Mouse (Mus musculus) natural killer cell, adult 2 months (primary cell): ENCODE measurements around the gene Hibadh.
"Not testable (repeated sequence)": the region's sequence is repeated elsewhere in the genome, so short reads cannot be mapped to it uniquely, and the experiment has no call there.

Source experiments
- DNase-seq, 2 experiments: peaks; one replicate each; pipeline ENCODE4 v3.0.0; 2022; ENCODE audit warnings: low spot score in 2 of 2

The Hibadh gene

DNA sequence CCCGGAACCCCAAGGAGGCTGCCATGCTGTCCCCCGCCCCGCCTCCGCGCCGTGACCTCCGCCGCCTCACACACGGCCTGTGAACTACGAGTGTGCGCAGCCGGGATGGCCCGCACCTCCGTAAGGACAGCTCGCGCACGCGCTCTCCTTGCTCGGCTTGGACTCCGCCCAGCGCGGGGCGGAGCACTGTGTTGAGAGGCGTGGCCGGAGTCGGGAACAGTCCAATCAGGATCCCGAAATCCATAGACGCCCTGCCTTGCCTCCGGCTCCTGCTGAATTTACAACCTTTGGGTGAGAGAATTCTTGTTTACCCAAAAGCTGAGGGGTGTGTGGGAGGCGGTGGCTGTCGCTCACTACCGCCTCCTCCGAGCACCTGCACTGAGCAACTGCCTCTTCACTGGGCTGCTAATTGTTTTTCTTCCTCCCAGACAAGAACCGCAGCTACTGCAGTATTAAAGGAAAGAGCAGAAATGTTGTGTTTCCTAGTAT lies at the start of gene Hibadh:
Gene Hibadh, minus strand, starts transcription at position 166 of the 489 bp plus-strand sequence.
- DNase-seq: peak; percentile 97 to 99

DNA sequence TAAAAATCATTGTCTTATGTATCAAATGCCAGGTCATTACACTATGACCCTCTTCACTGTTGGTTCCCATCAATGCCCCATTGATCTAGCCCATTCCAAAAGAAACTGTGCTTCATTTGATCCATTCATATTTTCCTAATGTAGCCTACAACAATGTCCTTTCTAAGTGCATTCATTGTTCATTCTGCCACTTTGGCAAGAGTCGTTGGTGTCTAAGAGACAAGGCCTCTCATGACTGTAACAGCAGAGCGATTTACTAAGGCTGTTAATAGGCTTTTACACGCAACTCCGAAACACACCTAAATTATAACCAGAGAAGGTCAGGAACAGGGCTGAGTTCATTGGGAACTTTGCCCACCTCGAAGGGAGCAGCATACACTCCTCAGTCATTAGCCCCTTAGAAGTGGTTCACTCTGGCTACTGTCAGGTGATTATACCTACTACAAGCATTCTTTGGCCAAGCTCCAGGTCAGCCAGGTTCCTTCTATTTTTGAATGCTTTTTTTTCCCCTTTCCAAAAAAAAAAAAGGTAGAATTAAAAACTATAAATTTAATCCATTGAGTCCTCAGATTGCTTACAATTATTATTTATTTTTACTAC lies 46.8 kb upstream of the Hibadh start:
- no peak for DNase-seq

DNA sequence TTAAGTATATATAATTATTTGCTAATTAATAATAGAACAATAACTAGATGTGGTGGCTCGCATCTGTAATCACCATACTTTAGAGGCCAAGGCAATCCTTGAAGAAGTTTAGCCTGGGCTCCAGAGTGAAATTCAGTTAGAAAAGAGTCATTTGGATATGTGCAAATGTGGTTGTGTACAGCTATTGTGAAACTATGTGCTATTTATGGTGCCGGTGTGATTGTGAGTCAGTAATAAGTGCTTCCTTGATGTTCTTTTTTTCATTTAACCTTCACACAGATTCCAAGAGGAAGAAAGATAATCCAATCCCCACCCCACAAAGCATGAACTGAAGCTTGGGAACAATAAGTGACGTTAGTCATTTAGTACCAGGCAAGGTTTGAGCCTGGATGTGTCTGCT lies 42.4 kb upstream of the Hibadh start:
- no peak for DNase-seq

DNA sequence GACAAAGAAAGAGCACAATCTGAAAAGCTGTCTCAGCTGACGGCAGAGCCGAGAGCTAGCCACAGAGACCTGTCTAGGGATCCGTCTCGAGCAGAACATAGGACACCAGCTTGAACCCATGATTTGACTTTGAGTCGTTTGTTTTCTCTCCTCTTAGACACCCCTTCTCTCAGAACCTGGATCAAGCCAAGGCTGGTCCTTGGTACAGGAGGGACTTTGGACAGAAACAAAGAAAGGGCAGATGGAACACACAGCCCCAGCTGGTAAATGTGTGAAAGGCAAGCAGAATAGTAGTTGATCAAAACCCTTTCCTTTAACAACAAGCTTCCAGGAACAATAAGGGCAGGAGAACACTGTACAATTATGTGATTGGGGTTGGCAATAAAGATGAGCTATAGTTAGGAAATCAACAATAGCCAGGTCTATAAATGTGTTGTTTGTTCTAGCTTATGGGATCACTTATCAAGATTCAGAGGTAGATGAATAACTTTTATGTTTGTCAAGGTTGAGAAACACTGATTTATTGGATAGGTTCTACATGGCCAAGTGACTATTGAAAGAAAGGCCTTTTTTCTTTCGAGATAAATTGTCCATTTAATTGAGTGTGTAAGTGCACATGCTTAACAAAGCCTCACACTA lies 41.8 kb upstream of the Hibadh start:
- no peak for DNase-seq

DNA sequence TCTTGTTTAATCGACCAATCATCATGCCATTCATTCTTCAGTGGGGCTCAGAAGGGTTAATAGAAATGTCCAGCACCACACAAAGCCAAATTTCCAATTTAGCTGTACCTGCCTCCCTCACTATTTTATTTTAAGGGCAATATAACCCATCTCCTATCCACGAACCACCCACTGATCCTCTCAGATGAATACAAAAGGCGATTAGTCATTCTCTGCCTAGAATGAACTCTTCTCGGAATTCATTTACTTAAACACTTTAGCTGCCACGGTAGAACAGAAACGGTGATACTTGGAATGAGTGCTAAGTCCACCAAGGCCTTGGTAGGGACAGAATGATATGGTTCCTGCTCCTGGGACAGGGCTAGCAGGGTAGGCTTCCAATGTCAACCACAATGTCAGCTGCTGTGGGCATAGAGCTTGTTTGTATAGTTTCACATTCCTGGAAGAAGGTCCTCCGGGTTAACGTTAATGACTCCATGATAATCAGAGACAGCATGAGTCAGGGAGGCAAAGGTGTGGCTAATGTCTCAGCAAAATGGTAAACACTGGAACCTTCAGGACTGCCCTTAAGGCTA lies 40.4 kb upstream of the Hibadh start:
- no peak for DNase-seq

DNA sequence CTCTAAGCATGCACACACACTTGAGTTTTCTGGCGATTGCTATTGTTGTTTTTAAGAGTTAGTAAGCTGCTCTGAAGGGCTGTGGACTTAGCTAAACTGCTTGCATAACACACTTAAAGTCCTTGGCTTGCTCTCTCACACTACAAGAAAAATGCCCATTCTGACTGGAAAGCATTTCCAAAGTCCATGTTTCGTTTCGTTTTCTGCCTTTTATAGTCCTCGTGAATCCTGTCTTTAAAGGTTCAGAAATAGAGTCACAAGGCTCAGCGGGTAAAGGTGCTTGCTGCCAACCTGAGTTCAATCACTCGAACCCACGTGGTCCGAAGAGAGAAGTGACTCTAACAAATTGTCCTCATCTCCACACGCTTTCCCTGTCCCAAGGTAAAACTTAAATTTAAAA lies 39.4 kb upstream of the Hibadh start:
- no peak for DNase-seq

DNA sequence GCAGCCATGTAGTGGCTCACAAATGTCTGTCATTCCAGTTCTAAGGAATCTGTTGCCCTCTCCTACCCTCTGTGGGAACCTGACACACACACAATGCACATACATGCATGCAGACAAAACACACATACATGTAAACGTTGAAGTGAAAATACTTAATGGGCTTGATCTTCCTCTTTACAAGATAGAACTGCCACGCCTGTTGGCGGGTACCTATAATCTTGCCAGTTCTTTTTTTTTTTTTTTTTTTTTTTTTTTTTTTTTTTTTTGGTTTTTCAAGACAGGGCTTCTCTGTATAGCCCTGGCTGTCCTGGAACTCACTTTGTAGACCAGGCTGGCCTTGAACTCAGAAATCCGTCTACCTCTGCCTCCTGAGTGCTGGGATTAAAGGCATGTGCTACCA lies 37.3 kb upstream of the Hibadh start:
- not testable (repeated sequence) for DNase-seq

DNA sequence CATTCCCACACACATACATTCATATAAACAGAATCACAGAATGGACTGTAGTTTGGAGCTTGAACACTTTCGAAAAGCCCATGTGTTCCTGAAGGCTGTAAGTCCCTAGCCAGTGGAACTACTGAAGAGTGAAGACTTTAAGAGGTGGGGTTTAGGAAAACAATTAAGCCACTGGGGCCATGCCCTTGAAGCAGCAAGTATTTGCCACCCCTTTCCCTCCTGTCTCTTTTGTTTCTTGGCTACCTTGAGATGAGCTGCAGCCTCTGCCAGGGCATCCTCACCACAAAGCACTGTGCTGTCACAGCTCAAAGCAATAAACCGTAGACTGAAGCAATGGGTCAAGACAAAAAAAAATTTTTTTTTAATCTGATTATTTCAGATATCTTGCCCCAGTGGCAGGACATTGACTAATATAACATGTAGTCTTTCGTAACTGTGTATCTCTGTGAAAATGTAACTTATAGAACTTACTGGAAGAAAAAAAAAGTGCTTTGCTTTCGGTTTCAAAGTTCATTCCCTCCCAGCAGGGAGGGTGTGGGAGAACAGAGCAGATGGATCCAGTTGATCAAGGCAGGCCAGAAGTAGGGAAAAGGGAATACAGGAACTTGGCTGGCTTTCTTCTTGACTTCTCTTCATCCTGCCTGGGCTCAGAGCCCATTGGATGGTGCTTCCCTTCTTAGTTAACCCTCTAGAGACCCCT lies 35.2 kb upstream of the Hibadh start:
- no peak for DNase-seq

DNA sequence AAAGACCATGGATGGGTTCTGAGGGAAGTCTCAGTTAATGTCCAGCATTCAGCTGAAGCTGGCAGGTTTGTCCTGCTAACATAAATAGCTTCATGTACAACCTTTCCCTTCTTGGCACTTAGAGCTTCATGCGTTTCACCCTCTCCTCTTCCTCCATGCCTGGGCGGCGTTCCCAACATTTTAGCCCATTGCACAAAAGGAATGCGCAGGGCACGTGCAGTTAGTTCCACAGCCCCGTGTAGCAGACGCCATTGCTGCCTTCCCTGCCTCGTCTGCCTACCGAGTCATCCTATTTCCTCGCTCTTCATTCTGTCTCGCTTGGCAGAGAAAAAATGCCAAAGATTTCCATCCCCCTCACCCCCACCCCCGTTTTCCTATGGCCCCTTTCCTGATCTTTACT lies 34.4 kb upstream of the Hibadh start:
- DNase-seq: no peak

DNA sequence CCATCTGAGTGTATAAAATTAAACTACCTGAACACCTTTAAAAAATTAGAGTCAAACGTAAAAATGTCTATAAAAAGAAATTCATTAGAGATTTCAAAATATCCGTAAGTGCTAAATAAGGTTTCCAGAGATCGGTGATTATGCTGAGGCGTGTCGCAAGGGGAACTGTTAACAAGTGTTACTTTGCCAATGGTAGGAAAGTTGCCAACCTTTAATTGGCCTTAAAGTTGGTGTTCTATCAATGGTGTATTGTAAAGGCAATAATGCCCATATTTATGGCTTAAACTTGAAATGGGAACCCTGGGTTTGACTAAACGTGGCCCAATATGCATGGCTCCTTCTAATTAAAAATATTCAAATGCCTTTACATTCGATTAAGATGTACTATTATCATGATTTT lies 33.5 kb upstream of the Hibadh start:
- no peak for DNase-seq

DNA sequence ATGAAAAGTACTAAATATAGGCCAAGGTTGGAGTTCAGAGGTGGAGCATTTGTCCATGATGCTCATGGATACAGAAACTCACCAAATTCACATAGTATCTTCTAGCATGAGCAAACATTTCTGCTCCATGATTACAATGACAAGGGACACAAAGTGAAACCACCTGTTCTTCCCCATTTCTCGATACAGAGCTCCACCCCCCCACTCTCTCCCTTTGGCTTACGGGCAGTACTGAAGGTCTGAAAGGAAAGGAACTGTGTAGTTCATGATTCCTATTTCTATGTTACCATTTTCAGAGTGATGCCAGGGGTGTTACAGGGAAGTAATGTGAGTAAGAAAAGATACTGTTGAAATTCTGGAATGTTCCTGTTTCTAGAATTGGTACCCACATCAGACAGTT lies 32.4 kb upstream of the Hibadh start:
- DNase-seq: no peak

DNA sequence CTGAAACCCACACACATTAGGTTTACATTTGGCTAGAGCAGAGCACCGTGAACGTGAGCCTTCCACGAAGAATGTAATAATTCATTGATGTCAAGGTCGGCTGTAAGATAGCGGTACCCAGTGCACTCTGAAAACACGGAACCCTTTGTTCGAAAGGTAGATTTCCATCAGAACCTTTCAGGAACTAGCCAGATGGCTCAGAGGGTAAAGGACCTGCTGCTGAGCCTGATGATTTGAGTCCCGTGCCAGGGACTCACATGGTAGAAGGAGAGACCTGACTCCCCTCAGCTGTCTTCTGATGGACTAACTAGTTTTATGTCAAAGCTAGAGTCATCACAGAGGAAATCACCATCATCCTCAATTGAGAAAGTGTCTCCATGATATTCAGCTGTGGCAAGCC lies 31.6 kb upstream of the Hibadh start:
- DNase-seq: no peak

DNA sequence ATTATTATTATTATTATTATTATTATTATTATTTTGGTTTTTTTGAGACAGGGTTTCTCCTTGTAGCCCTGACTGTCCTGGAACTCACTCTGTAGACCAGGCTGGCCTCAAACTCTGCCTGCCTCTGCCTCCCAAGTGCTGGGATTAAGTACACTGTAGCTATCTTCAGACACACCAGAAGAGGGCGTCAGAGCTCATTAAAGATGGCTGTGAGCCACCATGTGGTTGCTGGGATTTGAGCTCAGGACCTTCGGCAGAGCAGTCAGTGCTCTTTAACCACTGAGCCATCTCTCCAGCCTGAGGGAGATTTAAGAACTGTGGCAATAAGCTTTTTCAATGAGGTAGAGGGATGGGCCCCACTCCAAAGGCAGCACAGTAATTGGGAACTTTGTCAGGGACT lies 29.7 kb upstream of the Hibadh start:
- DNase-seq: not testable (repeated sequence)

DNA sequence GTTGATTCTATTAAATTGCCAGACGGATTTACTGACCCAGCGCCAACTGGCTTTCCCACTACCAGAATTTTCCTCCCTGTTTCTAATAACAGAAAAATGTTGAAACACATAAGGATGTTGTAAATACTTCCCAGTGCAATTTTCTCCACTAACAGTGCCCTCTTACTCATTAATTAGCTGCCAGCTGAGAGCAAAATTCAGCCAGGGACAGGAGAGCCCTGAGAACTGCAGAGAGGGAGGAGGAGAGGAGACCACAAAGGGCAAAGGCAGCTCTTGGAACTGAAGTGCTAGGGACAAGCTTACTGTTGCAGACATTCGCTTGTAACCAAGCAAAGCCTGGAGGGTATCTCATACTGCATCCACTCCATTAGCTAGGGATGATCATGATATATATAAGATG lies 27.5 kb upstream of the Hibadh start:
- no peak for DNase-seq

DNA sequence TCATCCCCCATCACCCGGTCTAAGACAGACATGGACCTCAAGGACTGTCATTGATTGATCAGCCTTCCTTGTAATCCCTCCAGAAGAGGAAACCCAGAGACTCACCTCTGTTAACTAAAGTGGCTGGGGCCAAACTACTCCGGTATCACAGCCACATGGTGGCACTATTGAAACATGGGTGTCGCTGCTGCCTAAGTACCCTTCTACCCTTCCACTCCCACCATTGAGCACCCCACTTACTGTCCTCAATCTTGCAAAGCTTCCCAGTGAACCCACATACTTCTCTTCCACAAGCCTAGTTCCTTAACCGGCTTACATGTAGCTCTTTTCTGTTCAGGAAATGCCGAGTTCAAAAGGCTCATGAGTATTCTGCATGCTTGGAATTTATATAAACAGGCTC lies 22.8 kb upstream of the Hibadh start:
- no peak for DNase-seq

DNA sequence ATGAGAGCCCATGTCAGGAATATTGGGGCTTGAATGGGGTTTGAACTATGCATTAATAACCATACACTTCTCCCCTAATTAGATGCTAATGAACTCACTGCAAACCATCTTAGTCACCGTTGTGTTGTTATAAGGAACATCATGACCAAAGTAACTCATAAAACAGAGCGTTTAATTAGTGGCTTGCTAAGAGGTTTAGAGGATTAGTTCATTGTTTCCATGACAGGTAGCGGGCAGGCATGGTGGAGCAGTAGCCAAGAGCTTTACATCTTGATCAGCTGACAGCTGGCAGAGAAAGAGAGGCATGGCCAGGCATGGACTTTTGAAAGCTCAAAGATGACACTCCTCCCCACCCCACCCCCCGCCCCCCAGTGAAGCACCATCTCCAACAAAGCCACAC lies 15.1 kb upstream of the Hibadh start:
- DNase-seq: no peak

DNA sequence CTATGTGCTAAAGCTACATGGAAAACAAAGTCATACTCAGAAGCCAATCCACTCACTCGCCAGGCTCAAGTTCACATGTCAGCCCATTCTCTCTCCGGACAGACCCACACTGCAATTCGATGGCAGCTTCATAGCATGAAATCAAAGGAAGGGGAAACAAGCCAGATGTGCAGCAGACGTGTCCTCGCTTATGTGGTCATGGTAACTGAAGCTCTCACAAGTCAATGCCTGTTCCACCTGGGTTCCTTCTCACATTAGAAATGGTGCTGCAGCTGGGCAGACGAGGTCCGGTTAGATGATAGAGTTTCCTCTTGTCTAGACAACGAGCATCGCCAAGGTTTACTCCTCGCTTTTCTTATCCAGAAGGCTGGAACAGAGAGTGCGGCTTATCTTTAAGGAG lies 8.6 kb upstream of the Hibadh start:
- no peak for DNase-seq

DNA sequence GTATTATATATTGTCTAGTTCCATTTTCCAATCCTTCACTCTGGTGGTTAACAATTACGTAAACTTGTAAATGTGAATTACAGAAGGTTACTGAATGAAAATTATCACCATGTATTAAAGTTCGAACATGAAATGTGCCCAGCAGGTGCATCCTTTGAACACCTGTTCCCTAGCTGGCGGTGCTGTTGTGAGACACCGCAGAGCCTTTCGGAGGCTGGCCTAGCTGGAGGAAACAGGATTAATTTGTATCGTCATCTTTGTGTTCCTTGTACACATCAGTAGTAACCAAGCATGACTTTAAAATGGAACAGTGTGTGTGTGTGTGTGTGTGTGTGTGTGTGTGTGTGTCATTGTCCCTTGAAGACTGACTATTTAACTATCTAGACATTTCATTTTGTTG lies 7.8 kb upstream of the Hibadh start:
- no peak for DNase-seq

DNA sequence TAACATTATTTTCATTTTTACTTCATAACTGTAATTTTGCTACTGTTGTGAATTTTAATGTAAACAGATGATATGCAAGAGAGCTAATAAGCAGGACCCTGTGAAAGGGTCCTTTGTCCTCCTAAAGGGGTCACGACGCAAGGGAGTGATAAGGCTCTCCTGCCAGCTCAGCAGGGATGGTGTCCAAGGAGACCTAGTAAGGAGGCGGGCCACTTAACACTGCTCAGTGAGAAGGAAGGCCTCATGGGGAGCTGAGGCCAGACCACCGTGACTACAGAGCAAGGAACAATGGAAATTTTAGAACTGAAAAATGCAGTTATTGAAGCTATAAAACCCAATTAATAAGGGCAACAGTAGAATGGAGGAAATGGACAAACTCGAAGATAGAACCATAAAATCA lies 5.7 kb upstream of the Hibadh start:
- DNase-seq: no peak

DNA sequence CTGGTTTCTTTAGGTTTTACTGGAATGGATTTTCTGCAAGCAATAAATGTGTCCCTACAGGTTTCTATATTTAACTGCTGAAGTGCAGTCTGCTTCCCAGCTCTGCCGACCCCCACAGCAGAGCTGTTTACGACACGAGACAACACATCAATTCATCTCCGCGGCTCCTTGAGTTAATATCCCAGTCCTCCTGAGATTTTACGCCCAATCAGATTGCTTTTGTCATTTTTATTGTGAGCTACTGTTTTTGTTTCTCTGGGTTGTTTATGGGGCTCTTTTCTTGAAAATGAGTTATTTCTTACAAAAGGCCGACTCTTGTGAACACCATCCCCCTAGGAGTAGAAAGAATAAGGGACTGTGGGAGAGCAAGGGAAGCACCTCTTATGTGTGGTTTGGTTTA lies 2.0 kb upstream of the Hibadh start:
- no peak for DNase-seq

DNA sequence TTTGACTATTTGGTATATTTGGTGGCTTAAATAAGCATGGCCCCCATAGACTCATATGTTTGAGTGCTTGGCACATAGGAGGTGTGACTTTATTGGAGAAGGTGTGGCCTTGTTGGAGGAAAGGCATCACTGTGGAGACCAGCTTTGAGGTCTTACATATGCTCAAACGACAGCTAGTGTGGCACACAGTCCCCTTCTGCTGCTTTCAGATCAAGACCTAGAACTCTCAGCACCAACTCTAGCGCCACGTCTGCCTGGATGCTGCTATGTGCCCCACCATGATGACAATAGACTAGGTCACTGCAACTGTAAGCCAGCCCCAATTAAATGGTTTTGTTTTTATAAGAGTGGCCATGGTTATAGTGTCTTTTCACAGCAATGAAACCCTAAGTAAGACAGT lies 887 bp upstream of the Hibadh start:
- no peak for DNase-seq

DNA sequence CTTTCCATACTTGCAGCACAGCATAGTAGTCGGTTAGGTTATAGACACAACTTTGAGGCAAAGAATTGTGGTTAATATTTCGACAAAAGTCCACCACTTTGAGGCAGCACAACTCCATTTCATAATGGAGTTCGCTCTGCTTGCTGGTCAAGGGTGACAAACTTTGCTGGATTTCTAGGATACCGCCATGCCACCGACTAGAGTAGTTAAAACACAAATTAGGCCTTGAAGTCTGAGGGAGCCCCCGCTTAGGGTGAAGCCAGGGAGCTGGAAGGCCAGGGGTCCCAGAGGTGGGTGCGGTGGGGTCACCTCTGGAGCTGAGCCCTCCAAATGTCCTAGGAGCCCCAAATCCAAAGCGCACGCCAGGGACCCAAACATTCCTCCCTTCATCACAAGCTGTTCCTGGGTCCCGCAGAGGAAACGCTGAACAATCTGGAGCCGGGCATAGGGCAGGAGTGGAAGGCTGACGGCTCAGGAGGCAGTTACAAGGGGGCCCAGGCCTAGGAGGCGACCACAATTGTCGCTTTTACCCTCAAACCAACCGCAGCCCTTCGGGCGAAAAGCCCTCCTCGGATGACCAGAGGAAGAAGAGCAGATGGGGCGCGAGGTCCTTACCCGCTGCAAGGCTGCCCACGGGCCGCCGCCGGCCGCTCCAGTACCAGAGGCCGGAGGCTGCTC lies 504 bp downstream of the Hibadh start:
- no peak for DNase-seq
